Mouse (Mus musculus): ENCODE results near the gene Gpx2. TPM values are rescaled to one million over a fixed set of nuclear protein-coding genes. Genes with fewer than 3 reads are reported as not detected.

The Gpx2 gene
- not detected in 2 replicates for total RNA-seq (2014; rRNA removed)
- 0.16 and 0.30 TPM in 2 replicates for polyA plus RNA-seq (2015; fragmentation: Nextera tagmentation; extraction: Ambion mirVana)

DNA sequence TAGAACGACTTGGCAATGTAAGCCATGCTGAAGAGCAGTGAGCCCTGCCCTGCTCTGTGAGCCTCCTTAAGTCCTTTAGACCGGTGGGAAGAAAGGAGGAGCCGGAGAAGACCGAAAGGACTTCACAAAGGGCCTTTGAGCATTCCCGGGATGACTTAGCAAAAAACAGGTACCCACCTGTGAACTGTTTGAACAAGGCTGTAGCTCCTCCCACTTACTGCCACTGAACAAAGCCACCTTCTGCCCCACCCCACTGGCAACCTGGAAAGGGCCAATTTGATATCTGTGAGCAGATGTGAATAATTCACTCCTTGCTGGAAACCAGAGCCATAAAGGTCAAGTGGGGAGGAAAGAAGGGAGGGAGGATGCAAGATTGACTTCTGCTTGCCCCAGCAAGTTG, at the start of gene Gpx2:
Gene Gpx2, minus strand, starts transcription at position 205 of the 400 bp plus-strand sequence.
- Histone ChIP-seq H3K9me3 (ENCODE audit: low read length) (no peaks in the 10 kb centered on the region), H3K4me2 (ENCODE audit: low read depth, low read length) (no peak within 1 kb of the TSS), H3K4me1 (ENCODE audit: insufficient read depth, low read length) (no peaks in the 10 kb centered on the region), H3K36me3 (ENCODE audit: insufficient read depth, low read length) (peaks cover 9% of the 10 kb centered on the region), H3K27ac (no peak within 1 kb of the TSS), H3K27me3 (ENCODE audit: insufficient read depth, low read length) (no peaks in the 10 kb centered on the region), H3K9ac (replicated peaks; ENCODE audit: low read length) (no peak within 1 kb of the TSS), H3K4me3 (ENCODE audit: low read length) (no peak within 1 kb of the TSS)
- 78% methylated on average over 5 of the region's 5 CpGs for WGBS
- ATAC-seq (no peak), DNase-seq (ENCODE audit: low spot score) (no peak)
- TF ChIP-seq CTCF (IDR thresholded peaks at IDR 0.05; ENCODE audit: low read depth), result no peak

DNA sequence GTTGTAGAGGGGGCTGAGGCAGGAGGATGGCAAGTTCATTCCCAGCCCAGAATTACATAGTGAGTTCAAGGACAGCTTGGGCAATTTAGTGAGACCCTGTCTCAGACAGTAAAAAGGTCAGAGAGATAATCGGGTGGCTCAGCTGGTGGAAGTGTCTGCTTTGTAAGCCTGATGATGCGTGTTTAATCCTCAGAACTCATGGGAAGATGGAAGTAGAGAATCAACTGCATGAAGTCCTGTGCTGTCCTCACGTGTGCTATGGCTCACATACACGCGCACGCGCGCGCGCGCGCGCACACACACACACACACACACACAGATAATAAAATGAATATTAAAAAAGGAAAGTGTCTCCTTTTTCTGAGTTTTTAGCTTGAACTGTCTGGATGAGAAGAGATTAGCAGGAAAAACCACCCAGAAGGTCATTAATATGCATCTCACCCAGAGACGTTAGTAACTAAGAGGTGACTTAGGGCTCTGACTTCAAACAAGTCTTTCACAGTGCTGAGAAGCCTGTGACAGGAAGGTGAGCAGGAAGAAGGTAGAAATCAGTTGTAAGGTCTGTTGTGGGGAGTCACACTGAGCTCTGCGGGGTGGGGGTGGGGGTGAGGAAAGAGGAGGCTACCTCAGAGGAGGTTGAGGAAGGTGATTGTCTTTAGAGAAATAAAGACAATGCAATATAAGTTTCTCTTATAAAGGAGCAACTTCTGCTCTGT, 49.1 kb upstream of the Gpx2 start:
- Histone ChIP-seq H3K9me3 (ENCODE audit: low read length) (no peaks in the 10 kb centered on the region), H3K4me1 (ENCODE audit: insufficient read depth, low read length) (no peaks in the 10 kb centered on the region), H3K4me2 (ENCODE audit: low read depth, low read length) (no peak overlapping the region), H3K9ac (replicated peaks; ENCODE audit: low read length) (no peak overlapping the region), H3K27ac (no peak overlapping the region), H3K36me3 (ENCODE audit: insufficient read depth, low read length) (no peaks in the 10 kb centered on the region), H3K4me3 (ENCODE audit: low read length) (no peak overlapping the region), H3K27me3 (ENCODE audit: insufficient read depth, low read length) (no peaks in the 10 kb centered on the region)
- no peak for TF ChIP-seq CTCF (IDR thresholded peaks at IDR 0.05; ENCODE audit: low read depth)
- no peak for DNase-seq (ENCODE audit: low spot score)
- ATAC-seq, result no peak
- WGBS, result 88% methylated on average over 15 of the region's 15 CpGs

DNA sequence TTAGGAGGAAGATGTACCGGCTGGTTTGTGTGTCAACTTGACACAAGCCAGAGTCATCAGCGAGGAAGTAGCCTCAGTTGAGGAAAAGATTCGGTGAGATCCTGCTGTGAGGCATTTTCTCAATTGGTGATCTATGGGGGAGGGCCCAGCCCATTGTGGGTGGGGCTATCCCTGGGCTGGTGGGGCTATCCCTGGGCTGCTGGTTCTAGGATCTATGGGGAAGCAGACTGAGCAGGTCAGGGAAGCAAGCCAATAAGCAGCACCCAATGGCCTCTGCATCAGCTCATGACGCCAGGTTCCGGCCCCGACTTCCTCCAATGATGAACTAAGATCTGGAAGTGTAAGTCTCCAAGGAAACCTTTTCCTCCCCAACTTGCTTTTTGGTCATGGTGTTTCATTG, 44.7 kb upstream of the Gpx2 start:
- ATAC-seq, result no peak

DNA sequence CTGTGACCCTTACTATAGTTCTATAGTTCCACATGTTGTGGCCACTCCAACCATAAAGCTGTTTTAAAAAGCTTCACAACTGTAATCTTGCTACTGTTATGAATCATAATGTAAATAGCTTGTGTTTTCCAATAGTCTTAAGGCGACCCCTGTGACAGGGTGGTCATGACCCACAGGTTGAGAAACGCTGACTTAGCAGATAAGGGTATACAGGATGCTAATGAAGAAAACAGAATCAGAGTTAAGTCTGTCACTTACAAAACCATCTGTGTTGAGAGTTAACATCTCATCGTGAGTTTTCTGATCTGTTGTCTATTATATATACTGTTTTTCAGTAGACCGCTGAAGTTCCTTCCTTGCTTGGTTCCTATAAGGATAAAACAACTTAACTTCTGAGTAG, 43.9 kb upstream of the Gpx2 start:
- Histone ChIP-seq H3K27me3 (ENCODE audit: insufficient read depth, low read length) (no peaks in the 10 kb centered on the region), H3K27ac (no peak overlapping the region), H3K36me3 (ENCODE audit: insufficient read depth, low read length) (no peaks in the 10 kb centered on the region), H3K4me1 (ENCODE audit: insufficient read depth, low read length) (0 out of 2 replicates have a peak, but pooled peaks cover 3% of the 10 kb centered on the region), H3K4me3 (ENCODE audit: low read length) (no peak overlapping the region), H3K4me2 (ENCODE audit: low read depth, low read length) (no peak overlapping the region), H3K9me3 (ENCODE audit: low read length) (no peaks in the 10 kb centered on the region), H3K9ac (replicated peaks; ENCODE audit: low read length) (no peak overlapping the region)
- WGBS, result 93% methylated on average over 4 of the region's 4 CpGs
- ATAC-seq, result no peak
- no peak for DNase-seq (ENCODE audit: low spot score)
- TF ChIP-seq CTCF (IDR thresholded peaks at IDR 0.05; ENCODE audit: low read depth), result no peak

More for the DNA sequence above, 44.7 kb upstream of the Gpx2 start:
- H3K9me3 ChIP-seq (ENCODE audit: low read length), result no peaks in the 10 kb centered on the region
- H3K27me3 ChIP-seq (ENCODE audit: insufficient read depth, low read length), result no peaks in the 10 kb centered on the region
- H3K4me3 ChIP-seq (ENCODE audit: low read length), result no peak overlapping the region
- WGBS, result 78% methylated on average over 6 of the region's 6 CpGs
- no peak overlapping the region for H3K4me2 ChIP-seq (ENCODE audit: low read depth, low read length)
- 0 out of 2 replicates have a peak, but pooled peaks cover 3% of the 10 kb centered on the region for H3K4me1 ChIP-seq (ENCODE audit: insufficient read depth, low read length)
- no peak for DNase-seq (ENCODE audit: low spot score)
- no peaks in the 10 kb centered on the region for H3K36me3 ChIP-seq (ENCODE audit: insufficient read depth, low read length)
- H3K27ac ChIP-seq, result no peak overlapping the region
- no peak for TF ChIP-seq CTCF (IDR thresholded peaks at IDR 0.05; ENCODE audit: low read depth)
- H3K9ac ChIP-seq (replicated peaks; ENCODE audit: low read length), result no peak overlapping the region

DNA sequence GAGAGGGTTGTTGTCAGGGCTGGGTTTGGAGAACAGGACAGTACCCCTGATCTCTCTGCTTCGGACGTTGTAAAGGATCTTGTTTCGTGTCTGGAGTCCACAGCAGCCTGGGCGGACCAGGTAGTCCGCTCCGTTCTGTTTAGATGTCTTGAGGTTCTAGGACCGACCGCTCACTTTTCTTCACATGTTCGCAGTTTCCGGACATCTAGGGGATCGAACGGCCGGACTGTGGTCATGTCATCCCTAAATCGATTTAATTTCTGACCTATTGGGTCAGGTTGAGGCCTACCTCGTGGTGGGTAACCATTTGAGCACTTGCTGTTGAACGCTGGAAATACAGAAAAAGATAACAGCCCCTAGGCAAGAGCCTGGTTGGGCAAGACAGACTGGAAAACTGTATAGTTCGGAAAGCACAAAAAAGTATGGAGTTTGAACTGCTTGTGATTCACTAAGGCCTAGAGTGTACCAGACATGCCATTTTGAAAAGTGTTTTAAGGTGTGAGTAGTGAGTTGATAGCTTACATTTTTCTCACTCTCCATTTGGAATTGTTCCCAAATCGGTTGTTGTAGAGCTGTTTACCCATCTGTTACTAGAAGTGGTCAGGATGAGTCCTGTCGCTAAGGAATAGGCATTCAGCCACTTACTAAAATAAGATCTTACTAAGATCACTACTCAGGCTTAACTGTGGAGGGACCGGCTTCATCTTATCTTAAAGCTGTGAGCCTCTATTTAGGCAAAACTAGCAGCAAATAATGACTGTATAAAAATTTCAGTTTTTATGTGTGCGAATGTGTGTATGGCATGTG, 42.7 kb upstream of the Gpx2 start:
- H3K4me2 ChIP-seq (ENCODE audit: low read depth, low read length), result peak overlapping the region; percentile 61
- H3K27ac ChIP-seq, result peak overlapping the region; percentile 76
- no peak for DNase-seq (ENCODE audit: low spot score)
- peak overlapping the region; percentile 54 for H3K9ac ChIP-seq (replicated peaks; ENCODE audit: low read length)
- TF ChIP-seq CTCF (IDR thresholded peaks at IDR 0.05; ENCODE audit: low read depth), result no peak
- no peak; the same call in 1 of the 2 replicates for ATAC-seq
- WGBS, result 12% methylated on average over 21 of the region's 21 CpGs
- H3K4me3 ChIP-seq (ENCODE audit: low read length), result peak overlapping the region; percentile 67
- no peaks in the 10 kb centered on the region for H3K36me3 ChIP-seq (ENCODE audit: insufficient read depth, low read length)
- no peaks in the 10 kb centered on the region for H3K9me3 ChIP-seq (ENCODE audit: low read length)
- H3K4me1 ChIP-seq (ENCODE audit: insufficient read depth, low read length), result 0 out of 2 replicates have a peak, but pooled peaks cover 3% of the 10 kb centered on the region
- H3K27me3 ChIP-seq (ENCODE audit: insufficient read depth, low read length), result no peaks in the 10 kb centered on the region

DNA sequence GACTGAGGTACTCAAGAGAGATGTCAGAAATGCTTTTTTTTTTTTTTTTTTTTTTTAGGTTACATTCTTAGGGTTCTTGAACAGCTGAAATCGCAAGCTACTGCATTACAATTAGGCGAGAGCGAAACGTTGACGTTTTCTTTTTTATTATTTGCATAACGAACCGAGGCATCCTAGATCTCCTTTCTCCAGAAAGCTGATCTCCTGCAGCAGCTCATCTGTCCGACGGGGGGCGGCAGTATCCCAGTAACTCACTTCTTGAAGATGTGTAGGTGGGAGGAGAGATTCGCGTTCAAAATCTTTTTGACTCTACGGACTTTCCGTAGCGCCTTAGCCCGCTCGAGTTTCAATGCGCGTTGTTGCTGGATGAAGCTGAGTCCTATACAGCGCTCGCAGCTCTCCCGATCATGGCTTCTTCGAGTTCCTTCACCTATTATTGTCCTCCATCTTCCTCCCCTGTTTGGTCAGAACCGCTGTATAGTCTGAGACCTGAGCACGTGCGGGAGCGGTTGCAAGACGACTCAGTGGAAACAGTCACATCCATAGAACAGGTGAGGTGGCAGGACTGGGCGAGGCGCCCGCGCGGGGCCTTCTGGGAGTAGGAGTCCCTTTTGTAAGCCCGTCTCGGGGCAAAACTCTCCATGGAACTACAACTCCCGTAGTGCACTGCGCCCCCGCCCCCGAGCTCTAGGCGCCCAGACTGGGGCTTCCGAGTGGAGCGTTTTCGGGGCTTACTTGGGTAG, 41.9 kb upstream of the Gpx2 start:
- Histone ChIP-seq H3K9ac (replicated peaks; ENCODE audit: low read length) (peak overlapping the region; percentile 54), H3K27me3 (ENCODE audit: insufficient read depth, low read length) (no peaks in the 10 kb centered on the region), H3K9me3 (ENCODE audit: low read length) (no peaks in the 10 kb centered on the region), H3K27ac (peak overlapping the region; percentile 76), H3K4me3 (ENCODE audit: low read length) (peak overlapping the region; percentile 67), H3K36me3 (ENCODE audit: insufficient read depth, low read length) (no peaks in the 10 kb centered on the region), H3K4me2 (ENCODE audit: low read depth, low read length) (peak overlapping the region; percentile 61), H3K4me1 (ENCODE audit: insufficient read depth, low read length) (0 out of 2 replicates have a peak, but pooled peaks cover 3% of the 10 kb centered on the region)
- DNase-seq (ENCODE audit: low spot score), result peak; percentile 97
- ATAC-seq, result peak; percentile 98
- WGBS, result under 1% methylated on average over 43 of the region's 43 CpGs
- peak; percentile 86 for TF ChIP-seq CTCF (IDR thresholded peaks at IDR 0.05; ENCODE audit: low read depth)

Data from hindbrain, postnatal 0 days (tissue).